Mouse (Mus musculus): ENCODE measurements around the gene Gm21905. TPM values are rescaled to one million over a fixed set of nuclear protein-coding genes. Genes with fewer than 3 reads are reported as not detected.

The Gm21905 gene
- not detected in 2 replicates for polyA plus RNA-seq (2014; fragmentation: Nextera tagmentation; extraction: Ambion mirVana)

GRCm38 (mm10) chr5:67946321-67946720 is at the start of gene Gm21905:
TSS of gene Gm21905 (minus strand) at chr5:67946421.
- ATAC-seq (ENCODE audit: low FRiP score, low TSS enrichment): no peak
- Histone ChIP-seq H3K4me2 (replicated peaks; ENCODE audit: low read depth, low read length) (no peak within 1 kb of the TSS), H3K27ac (ENCODE audit: low read depth, low read length) (no peak within 1 kb of the TSS), H3K27me3 (ENCODE audit: control insufficient read depth, insufficient read depth, low read length) (no peaks in the 10 kb centered on the region), H3K9me3 (ENCODE audit: control insufficient read depth, low read length) (no peaks in the 10 kb centered on the region), H3K36me3 (ENCODE audit: control insufficient read depth, insufficient read depth, low read length) (no peaks in the 10 kb centered on the region), H3K4me1 (ENCODE audit: control insufficient read depth, insufficient read depth, low read length) (no peaks in the 10 kb centered on the region), H3K9ac (ENCODE audit: low read depth, low read length) (no peak within 1 kb of the TSS), H3K4me3 (ENCODE audit: low read length) (no peak within 1 kb of the TSS)
- WGBS: 83% methylated on average over 5 of the region's 5 CpGs

GRCm38 (mm10) chr5:67990426-67990825 is 44.2 kb upstream of the Gm21905 start:
- H3K4me3 ChIP-seq (ENCODE audit: low read length): no peak overlapping the region
- ATAC-seq (ENCODE audit: low FRiP score, low TSS enrichment): no peak

DNA sequence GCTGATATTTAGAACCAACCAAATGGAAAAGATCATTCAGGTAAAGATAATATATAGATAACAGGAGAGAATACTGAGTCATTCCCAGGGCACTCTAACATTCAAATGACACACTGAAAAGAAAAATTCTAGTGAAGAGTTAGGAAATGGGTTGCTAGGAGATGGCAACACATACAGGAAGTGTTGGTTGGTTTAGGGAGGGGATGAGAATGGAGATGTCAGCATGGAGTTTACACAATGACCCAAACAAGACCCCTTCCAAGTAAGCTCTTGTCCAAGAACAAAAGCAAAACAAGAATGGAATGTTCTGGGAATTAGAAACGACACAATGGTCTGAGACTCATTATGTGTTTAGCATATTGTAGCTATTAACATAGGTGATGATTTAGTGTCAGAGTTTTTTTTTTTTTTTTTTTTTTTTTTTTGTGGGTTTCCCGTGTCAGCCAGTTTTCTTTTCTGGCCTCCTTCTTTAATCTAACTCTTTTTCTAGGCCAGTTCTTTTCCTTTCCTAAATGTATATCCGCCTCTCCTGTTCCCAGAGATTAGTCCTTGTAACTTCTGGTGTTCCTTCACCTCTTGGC is 35.8 kb upstream of the Gm21905 start:
- no peaks in the 10 kb centered on the region for H3K27me3 ChIP-seq (ENCODE audit: control insufficient read depth, insufficient read depth, low read length)
- no peaks in the 10 kb centered on the region for H3K9me3 ChIP-seq (ENCODE audit: control insufficient read depth, low read length)
- H3K4me3 ChIP-seq (ENCODE audit: low read length): no peak overlapping the region
- no peak overlapping the region for H3K4me2 ChIP-seq (replicated peaks; ENCODE audit: low read depth, low read length)
- WGBS: 75% methylated on average over 3 of the region's 3 CpGs
- no peak overlapping the region for H3K9ac ChIP-seq (ENCODE audit: low read depth, low read length)
- H3K27ac ChIP-seq (ENCODE audit: low read depth, low read length): no peak overlapping the region
- no peak for ATAC-seq (ENCODE audit: low FRiP score, low TSS enrichment)
- H3K36me3 ChIP-seq (ENCODE audit: control insufficient read depth, insufficient read depth, low read length): no peaks in the 10 kb centered on the region
- no peaks in the 10 kb centered on the region for H3K4me1 ChIP-seq (ENCODE audit: control insufficient read depth, insufficient read depth, low read length)

More at GRCm38 (mm10) chr5:67990426-67990825, 44.2 kb upstream of the Gm21905 start:
- Histone ChIP-seq H3K27me3 (ENCODE audit: control insufficient read depth, insufficient read depth, low read length) (no peaks in the 10 kb centered on the region), H3K4me2 (replicated peaks; ENCODE audit: low read depth, low read length) (no peak overlapping the region), H3K27ac (ENCODE audit: low read depth, low read length) (no peak overlapping the region), H3K9ac (ENCODE audit: low read depth, low read length) (no peak overlapping the region), H3K4me1 (ENCODE audit: control insufficient read depth, insufficient read depth, low read length) (no peaks in the 10 kb centered on the region), H3K9me3 (ENCODE audit: control insufficient read depth, low read length) (no peaks in the 10 kb centered on the region), H3K36me3 (ENCODE audit: control insufficient read depth, insufficient read depth, low read length) (no peaks in the 10 kb centered on the region)

GRCm38 (mm10) chr5:67969536-67969935 is 23.3 kb upstream of the Gm21905 start:
- ATAC-seq (ENCODE audit: low FRiP score, low TSS enrichment): no peak
- Histone ChIP-seq H3K4me2 (replicated peaks; ENCODE audit: low read depth, low read length) (no peak overlapping the region), H3K9me3 (ENCODE audit: control insufficient read depth, low read length) (no peaks in the 10 kb centered on the region), H3K9ac (ENCODE audit: low read depth, low read length) (no peak overlapping the region), H3K27ac (ENCODE audit: low read depth, low read length) (no peak overlapping the region), H3K4me3 (ENCODE audit: low read length) (no peak overlapping the region), H3K4me1 (ENCODE audit: control insufficient read depth, insufficient read depth, low read length) (no peaks in the 10 kb centered on the region), H3K27me3 (ENCODE audit: control insufficient read depth, insufficient read depth, low read length) (no peaks in the 10 kb centered on the region), H3K36me3 (ENCODE audit: control insufficient read depth, insufficient read depth, low read length) (no peaks in the 10 kb centered on the region)
- WGBS: 80% methylated on average over 7 of the region's 7 CpGs

- Histone ChIP-seq H3K36me3 (ENCODE audit: control insufficient read depth, insufficient read depth, low read length) (no peaks in the 10 kb centered on the region), H3K27me3 (ENCODE audit: control insufficient read depth, insufficient read depth, low read length) (no peaks in the 10 kb centered on the region), H3K4me2 (replicated peaks; ENCODE audit: low read depth, low read length) (no peak overlapping the region), H3K4me3 (ENCODE audit: low read length) (no peak overlapping the region), H3K9me3 (ENCODE audit: control insufficient read depth, low read length) (no peaks in the 10 kb centered on the region), H3K27ac (ENCODE audit: low read depth, low read length) (no peak overlapping the region), H3K9ac (ENCODE audit: low read depth, low read length) (no peak overlapping the region), H3K4me1 (ENCODE audit: control insufficient read depth, insufficient read depth, low read length) (no peaks in the 10 kb centered on the region)
- WGBS: 72% methylated on average over 7 of the region's 7 CpGs
- no peak for ATAC-seq (ENCODE audit: low FRiP score, low TSS enrichment)
Observed at GRCm38 (mm10) chr5:67961708-67962629, 15.7 kb upstream of the Gm21905 start.

DNA sequence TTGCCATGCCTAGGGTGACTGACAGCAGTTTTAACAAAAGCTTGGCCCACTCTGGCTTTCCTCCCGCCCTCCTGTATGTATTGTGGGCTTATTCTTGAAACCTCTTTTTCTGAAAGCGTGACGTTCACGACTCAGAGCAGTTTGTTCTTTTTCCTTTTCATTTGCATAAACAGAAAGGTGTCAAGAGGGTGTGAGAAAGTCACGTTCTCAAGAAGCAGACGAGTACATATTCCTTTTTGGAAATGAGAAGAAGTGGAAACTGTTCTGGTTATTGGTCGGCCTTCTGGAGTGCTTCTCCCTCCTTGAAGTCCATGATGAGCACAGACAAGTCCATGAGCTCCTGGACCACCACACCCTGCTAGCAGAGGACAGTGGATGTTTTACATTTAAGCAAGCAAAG is 9.3 kb upstream of the Gm21905 start:
- no peaks in the 10 kb centered on the region for H3K4me1 ChIP-seq (ENCODE audit: control insufficient read depth, insufficient read depth, low read length)
- ATAC-seq (ENCODE audit: low FRiP score, low TSS enrichment): no peak
- H3K27me3 ChIP-seq (ENCODE audit: control insufficient read depth, insufficient read depth, low read length): no peaks in the 10 kb centered on the region
- no peak overlapping the region for H3K9ac ChIP-seq (ENCODE audit: low read depth, low read length)
- H3K27ac ChIP-seq (ENCODE audit: low read depth, low read length): no peak overlapping the region
- no peaks in the 10 kb centered on the region for H3K36me3 ChIP-seq (ENCODE audit: control insufficient read depth, insufficient read depth, low read length)
- H3K9me3 ChIP-seq (ENCODE audit: control insufficient read depth, low read length): no peaks in the 10 kb centered on the region
- no peak overlapping the region for H3K4me3 ChIP-seq (ENCODE audit: low read length)
- WGBS: 84% methylated on average over 7 of the region's 7 CpGs
- no peak overlapping the region for H3K4me2 ChIP-seq (replicated peaks; ENCODE audit: low read depth, low read length)

GRCm38 (mm10) chr5:67954097-67954496 is 7.9 kb upstream of the Gm21905 start:
- WGBS: 76% methylated on average over 4 of the region's 4 CpGs
- Histone ChIP-seq H3K4me1 (ENCODE audit: control insufficient read depth, insufficient read depth, low read length) (no peaks in the 10 kb centered on the region), H3K4me2 (replicated peaks; ENCODE audit: low read depth, low read length) (no peak overlapping the region), H3K27ac (ENCODE audit: low read depth, low read length) (no peak overlapping the region), H3K36me3 (ENCODE audit: control insufficient read depth, insufficient read depth, low read length) (no peaks in the 10 kb centered on the region), H3K9me3 (ENCODE audit: control insufficient read depth, low read length) (no peaks in the 10 kb centered on the region), H3K9ac (ENCODE audit: low read depth, low read length) (no peak overlapping the region), H3K27me3 (ENCODE audit: control insufficient read depth, insufficient read depth, low read length) (no peaks in the 10 kb centered on the region), H3K4me3 (ENCODE audit: low read length) (no peak overlapping the region)
- no peak for ATAC-seq (ENCODE audit: low FRiP score, low TSS enrichment)

GRCm38 (mm10) chr5:67948074-67948473 is 1.9 kb upstream of the Gm21905 start:
- H3K4me2 ChIP-seq (replicated peaks; ENCODE audit: low read depth, low read length): no peak overlapping the region
- no peak overlapping the region for H3K27ac ChIP-seq (ENCODE audit: low read depth, low read length)
- ATAC-seq (ENCODE audit: low FRiP score, low TSS enrichment): no peak
- H3K9ac ChIP-seq (ENCODE audit: low read depth, low read length): no peak overlapping the region
- H3K4me1 ChIP-seq (ENCODE audit: control insufficient read depth, insufficient read depth, low read length): no peaks in the 10 kb centered on the region
- no peaks in the 10 kb centered on the region for H3K36me3 ChIP-seq (ENCODE audit: control insufficient read depth, insufficient read depth, low read length)
- WGBS: 92% methylated on average over 5 of the region's 5 CpGs
- H3K27me3 ChIP-seq (ENCODE audit: control insufficient read depth, insufficient read depth, low read length): no peaks in the 10 kb centered on the region
- H3K4me3 ChIP-seq (ENCODE audit: low read length): no peak overlapping the region
- no peaks in the 10 kb centered on the region for H3K9me3 ChIP-seq (ENCODE audit: control insufficient read depth, low read length)

DNA sequence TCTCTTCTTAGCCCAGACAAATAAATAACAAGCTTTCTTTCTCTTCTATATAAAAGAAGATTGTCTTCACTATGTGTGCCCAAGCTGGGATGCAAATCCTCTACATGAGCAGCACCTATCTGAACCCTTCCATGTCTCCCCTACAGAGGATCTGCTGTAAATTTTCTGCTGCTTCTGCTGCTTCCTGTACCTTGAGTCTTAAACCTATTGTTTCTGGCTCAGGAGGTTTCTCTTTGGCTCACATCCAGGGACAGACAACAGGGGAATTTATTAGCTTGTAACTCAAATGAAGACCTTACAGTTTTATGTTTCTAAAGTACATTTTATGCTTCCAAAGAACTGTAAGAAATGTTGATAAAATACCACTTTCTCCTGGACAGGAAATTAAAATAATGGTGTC is 785 bp upstream of the Gm21905 start:
- H3K9ac ChIP-seq (ENCODE audit: low read depth, low read length): no peak overlapping the region
- no peak overlapping the region for H3K27ac ChIP-seq (ENCODE audit: low read depth, low read length)
- no peaks in the 10 kb centered on the region for H3K27me3 ChIP-seq (ENCODE audit: control insufficient read depth, insufficient read depth, low read length)
- H3K36me3 ChIP-seq (ENCODE audit: control insufficient read depth, insufficient read depth, low read length): no peaks in the 10 kb centered on the region
- no peaks in the 10 kb centered on the region for H3K4me1 ChIP-seq (ENCODE audit: control insufficient read depth, insufficient read depth, low read length)
- H3K4me2 ChIP-seq (replicated peaks; ENCODE audit: low read depth, low read length): no peak overlapping the region
- ATAC-seq (ENCODE audit: low FRiP score, low TSS enrichment): peak; percentile 60; the same call in 1 of the 2 replicates
- H3K4me3 ChIP-seq (ENCODE audit: low read length): no peak overlapping the region
- no peaks in the 10 kb centered on the region for H3K9me3 ChIP-seq (ENCODE audit: control insufficient read depth, low read length)

Measured in kidney, embryonic 14.5 days (tissue).